Mouse (Mus musculus): ENCODE results near the gene Mthfd2l.

Mthfd2l gene

GRCm38 (mm10) chr5:90930971-90931851, at the start of gene Mthfd2l:
Mthfd2l (plus strand) TSS chr5:90931117.
- DNase-seq: peak; percentile 82

- no peak for DNase-seq
Observed at GRCm38 (mm10) chr5:90881682-90882081, 49.2 kb upstream of the Mthfd2l start.

DNA sequence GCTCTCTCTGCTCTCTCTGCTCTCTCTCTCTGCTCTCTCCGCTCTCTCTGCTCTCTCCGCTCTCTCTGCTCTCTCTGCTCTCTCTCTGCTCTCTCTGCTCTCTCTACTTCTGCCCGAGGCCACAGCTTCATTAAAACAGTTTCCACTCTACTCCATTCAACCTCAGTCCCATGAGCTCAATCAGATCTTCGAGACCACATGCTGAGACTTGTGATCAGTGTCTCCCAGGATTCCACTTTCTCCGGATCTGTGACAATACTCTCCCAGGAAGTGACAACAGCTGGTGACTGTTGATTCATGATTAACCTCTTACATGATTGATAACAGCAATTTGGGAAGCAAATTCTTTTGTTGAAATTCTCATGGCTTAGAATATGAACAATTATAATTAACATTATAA, 48.8 kb upstream of the Mthfd2l start:
- DNase-seq: no peak

GRCm38 (mm10) chr5:90884628-90885242, 46.2 kb upstream of the Mthfd2l start:
- DNase-seq: peak; percentile 42 to 60

DNA sequence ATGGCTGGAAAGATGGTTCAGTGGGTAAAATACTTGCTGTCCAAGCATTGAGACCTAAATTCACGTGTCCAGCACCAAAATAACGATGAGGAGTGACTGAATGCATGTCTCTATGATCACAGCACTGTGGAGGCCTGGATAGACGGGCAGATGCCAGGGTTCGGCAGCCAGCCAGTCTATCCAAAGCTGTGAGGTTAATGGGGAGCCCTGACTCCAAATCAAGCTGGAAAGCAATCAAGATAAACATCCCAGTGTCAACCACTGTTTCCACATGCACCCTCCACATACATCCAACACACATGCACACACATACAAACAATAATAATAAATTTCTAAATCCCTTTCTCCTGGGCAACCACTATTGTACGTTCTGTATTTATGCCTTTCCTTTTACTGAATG, 42.3 kb upstream of the Mthfd2l start:
- DNase-seq: peak in 1 of 2 experiments; percentile 30

DNA sequence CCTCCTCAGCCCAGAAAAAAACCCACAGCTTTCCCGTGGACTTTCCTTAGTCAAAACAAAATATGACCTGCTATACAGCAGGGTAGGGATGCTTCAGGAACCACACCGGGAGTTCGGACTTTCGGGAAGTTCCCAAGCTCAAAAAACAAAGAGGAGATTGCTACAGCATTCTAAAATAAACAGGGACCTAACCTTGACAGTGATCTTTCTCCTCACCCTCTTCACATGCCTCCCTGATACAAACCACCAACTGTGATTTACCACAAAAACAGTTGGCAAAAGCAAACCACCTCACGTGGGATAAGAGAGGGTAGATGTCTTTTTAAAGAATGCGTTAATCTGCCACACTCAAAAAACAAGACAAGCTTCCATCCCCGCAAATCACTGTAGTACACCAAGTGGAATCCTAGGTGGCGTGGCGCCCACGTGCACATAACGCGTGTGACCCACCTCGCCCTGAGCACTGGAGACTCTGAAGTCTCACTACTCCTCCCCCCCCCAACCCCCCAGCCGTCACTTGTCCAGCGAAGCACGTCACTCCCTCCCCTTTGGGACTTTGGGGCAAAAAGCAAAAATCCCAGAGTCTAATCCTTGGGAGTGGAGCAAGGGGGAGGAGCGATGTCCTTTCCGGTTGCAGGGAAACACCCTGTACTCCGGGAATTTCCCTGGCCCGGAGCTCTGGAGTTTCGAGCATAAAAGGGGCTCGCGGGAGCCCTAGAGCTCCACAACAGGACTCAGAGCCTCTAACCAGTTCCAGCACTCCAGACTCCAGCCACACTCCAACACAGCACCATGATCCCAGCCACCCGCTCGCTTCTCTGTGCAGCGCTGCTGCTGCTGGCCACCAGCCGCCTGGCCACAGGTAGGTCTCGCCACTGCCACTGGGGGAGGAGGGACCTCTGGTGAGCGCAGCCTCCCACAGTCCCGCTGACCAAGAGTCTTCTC, 40.1 kb upstream of the Mthfd2l start, which contains the start of gene Cxcl1:
Gene Cxcl1, plus strand, starts transcription at position 723 of the 945 bp plus-strand sequence.
- DNase-seq: peak; percentile 43 to 66

DNA sequence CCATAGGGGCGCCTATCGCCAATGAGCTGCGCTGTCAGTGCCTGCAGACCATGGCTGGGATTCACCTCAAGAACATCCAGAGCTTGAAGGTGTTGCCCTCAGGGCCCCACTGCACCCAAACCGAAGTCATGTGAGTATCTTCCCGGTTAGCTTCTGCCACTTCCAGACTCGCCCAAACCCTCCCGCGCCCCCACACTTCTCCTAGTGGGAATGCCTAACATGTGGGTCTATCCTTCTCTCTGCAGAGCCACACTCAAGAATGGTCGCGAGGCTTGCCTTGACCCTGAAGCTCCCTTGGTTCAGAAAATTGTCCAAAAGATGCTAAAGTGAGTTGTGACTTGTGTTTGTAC, 39.5 kb upstream of the Mthfd2l start:
- no peak for DNase-seq

GRCm38 (mm10) chr5:90894231-90894630, 36.7 kb upstream of the Mthfd2l start:
- no peak for DNase-seq

DNA sequence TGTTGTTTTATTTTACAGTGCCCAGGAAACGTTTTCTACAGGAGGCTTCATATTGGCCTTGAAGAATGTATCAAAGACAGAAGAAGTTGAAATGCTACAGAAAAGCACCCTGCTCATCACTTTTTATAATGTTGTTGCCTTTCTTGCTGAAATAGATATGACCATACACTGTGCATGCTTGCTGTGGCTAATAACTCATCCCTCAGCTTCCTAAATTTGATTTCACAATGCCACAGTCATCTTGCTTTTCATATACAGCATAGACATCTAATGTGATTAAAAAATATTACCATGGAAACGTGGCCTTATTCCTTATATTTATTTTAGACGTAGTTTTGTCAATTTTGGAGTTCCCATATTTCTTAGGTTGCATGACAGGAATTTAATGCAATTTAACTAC, 33.5 kb upstream of the Mthfd2l start:
- no peak for DNase-seq

DNA sequence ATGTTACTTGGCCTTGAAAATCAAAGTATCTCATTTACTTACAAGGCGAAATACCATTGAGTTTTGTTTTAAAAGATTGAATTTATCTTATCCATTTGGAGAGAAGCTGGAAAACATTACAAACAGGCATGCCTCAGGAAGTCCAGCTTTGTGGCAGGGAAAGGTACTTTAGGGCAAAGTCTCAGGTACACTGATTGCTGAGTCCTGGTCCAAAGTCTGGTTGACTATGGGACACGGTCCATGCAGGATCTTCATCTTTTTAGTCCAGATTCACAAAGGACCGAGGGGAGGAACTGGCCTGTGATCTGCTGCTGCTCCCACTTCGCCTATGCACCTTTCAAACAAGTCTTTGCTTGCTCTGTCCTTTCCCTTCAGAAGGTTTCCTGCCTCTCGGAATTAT, 31.6 kb upstream of the Mthfd2l start:
- no peak for DNase-seq

- peak; percentile 80 to 82 for DNase-seq
Observed at GRCm38 (mm10) chr5:90900147-90900546, 30.8 kb upstream of the Mthfd2l start.

GRCm38 (mm10) chr5:90900688-90901087, 30.2 kb upstream of the Mthfd2l start:
- no peak for DNase-seq

- peak; percentile 32 to 38 for DNase-seq
Observed at GRCm38 (mm10) chr5:90902380-90903260, 28.3 kb upstream of the Mthfd2l start.

GRCm38 (mm10) chr5:90903339-90904020, 27.4 kb upstream of the Mthfd2l start, which contains the start of gene Cxcl2:
Cxcl2 (plus strand) TSS chr5:90903871.
- no peak for DNase-seq

- peak; percentile 79 to 84 for DNase-seq
Observed at GRCm38 (mm10) chr5:90908983-90909382, 21.9 kb upstream of the Mthfd2l start.

DNA sequence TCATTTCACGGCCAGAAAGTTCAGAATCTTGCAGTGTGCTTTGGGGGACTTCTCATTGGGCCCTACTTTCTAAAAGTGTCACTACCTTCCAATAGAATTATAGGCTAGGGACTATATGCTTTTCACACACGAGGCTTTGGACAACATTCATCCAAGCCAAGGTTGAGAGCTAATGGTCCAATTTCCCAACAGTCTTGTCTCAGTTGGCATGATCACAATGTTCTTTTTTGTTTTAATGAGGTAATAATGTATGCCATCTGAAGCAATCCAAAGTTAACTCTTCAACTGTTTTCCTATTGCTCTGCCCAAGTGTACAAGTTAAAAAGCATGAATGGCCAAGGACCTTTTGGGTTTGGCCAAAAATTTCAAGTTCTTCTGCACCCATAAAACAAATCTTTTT, 11.4 kb upstream of the Mthfd2l start:
- DNase-seq: no peak

DNA sequence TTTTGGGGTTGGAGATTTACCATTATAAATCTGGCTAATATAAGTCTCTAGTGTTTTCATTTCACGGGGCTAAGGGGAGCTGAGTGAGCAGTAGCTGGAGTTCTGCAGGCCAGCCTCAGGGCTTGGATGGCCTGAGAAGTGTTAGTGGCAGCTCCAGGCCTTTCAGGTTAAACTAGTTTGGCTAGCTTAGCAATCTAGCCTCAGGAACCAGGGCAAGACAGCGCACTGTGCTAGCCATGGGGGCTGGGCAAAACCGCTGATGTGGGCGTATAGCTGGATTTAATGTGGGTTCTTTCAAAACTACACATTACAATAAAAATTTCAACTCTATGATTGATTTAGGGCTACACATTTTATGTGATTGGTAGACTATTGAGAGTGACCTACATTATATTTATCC, 8.0 kb upstream of the Mthfd2l start:
- no peak for DNase-seq

GRCm38 (mm10) chr5:90930546-90930945, 371 bp upstream of the Mthfd2l start:
- DNase-seq: no peak

DNA sequence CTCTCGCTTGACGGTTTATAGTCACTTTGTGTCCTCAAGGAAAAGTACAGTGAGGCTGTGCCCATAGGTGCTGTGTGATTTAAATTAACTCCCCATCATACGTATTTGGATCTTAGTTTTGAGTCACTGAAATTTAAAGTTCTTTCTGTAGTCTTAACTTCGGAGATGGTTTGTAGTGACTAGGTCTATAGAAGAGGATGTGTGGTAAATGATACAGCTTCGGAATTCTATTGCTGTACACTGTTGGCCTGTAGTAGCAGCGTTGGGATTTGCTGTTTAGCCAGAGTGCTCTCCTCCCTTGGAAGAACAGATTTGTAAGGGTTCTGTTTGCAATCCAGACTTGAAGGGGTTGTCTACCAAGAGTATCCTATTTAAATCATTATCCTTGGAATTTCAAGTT, 994 bp downstream of the Mthfd2l start:
- DNase-seq: no peak

DNA sequence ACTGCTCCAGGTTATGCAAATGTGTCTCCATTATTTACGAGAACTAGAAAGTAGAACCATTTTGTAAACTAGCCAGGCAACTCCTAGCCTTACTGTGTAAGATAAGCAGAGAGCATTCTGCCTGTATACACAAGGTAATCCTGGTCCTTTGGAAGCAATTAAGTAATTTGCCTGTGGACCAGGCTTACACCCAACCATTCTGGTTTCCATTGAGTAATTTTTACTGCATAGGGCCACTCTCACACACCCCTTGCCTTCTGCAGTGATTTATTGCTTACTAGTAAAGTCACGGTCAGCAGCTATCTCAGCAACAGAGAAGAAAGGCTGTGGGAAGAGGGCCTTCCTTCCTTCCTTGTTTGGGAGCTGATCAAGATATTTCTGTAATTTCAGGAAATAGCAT, 5.8 kb downstream of the Mthfd2l start:
- no peak for DNase-seq

GRCm38 (mm10) chr5:90945453-90945852, 14.5 kb downstream of the Mthfd2l start:
- no peak for DNase-seq

All from cerebellum, postnatal 14 days (tissue).